ENCODE assay signal across 1 mouse cellular context in the genomic region with DNA sequence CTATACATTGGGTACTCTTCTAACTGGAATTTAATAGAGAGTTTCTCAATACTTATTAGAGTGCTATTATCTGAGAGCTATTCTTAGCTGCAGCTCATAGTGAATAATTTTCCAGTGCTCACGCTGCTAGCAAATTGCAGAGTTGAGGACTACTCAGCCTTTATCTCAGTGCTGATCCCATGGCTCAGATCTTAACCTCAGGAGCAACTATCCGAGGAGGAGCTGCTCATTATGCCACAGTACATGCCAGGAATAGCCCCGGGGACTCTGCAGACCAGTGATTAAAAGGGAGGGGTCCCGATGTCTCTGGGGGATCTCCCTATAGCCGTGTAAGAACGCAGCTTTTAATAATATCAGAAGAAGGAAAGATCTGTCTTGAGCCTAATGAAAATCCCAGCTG.
TF ChIP-seq lines count a peak whose summit lies in the region.

No protein-coding gene starts in this region.

TF ChIP-seq in CH12.LX, 34 proteins besides CTCF, POLR2A, EP300 and RAD21 (continued from another document):
- no peak for TF ChIP-seq ETS1 (conservative IDR thresholded peaks at IDR 0.05; ENCODE audit: low read depth, low read length)
